Mouse (Mus musculus) C2C12 (cell line): Measurements from ENCODE around the gene Lmod3.

ENCODE experiments used
- CTCF ChIP-seq: IDR thresholded peaks from one replicate; pipeline ENCODE4 v1.5.1; 2011; ENCODE audit not compliant: control insufficient read depth, insufficient read depth, insufficient read length
- MAX ChIP-seq: IDR thresholded peaks from one replicate; pipeline ENCODE4 v1.6.1; 2011; ENCODE audit warnings: mild to moderate bottlenecking, control low read depth
- MYOD1 ChIP-seq: IDR thresholded peaks from one replicate; pipeline ENCODE4 v1.6.1; 2011; ENCODE audit warnings: low read depth; ENCODE audit not compliant: control insufficient read depth, insufficient read length
- MYOG ChIP-seq: IDR thresholded peaks from one replicate; pipeline ENCODE4 v1.6.1; 2011; ENCODE audit not compliant: control insufficient read depth, insufficient read length; ENCODE audit errors: extremely low read depth
- USF1 ChIP-seq: IDR thresholded peaks from one replicate; pipeline ENCODE4 v1.6.1; 2011; ENCODE audit warnings: low read depth, mild to moderate bottlenecking, control low read depth, moderate library complexity

DNA sequence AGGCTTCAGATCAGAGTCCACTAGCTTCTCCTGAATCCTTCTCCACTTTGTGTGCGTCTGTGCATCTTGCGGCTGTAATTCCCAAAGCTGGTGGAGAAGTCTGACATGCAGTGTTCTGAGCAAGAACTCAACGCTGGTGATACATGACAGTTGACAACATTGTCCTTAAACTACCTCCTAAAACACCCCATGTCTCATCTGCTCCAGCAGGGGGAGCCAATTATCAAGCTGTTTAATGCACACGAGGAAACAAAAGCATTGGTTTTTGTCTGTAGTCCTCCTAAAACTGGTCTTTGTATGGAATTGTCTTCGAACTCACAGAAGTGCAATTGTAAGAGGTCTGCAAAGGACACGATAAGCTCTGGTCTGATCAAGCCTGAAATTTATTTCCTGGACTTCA is 1.6 kb downstream of the Lmod3 start:
- no peak for TF ChIP-seq CTCF
- TF ChIP-seq USF1, result no peak
- no peak for TF ChIP-seq MYOD1
- no peak for TF ChIP-seq MAX
- no peak for TF ChIP-seq MYOG
